Mouse (Mus musculus): ENCODE results near the gene Gpx1.

- TF ChIP-seq CTCF (IDR thresholded peaks at IDR 0.05; ENCODE audit: low read depth, low read length): no peak
- no peak for TF ChIP-seq POLR2A (IDR thresholded peaks at IDR 0.05; ENCODE audit: extremely low read depth, insufficient read depth, low read length)
Measured at GRCm38 (mm10) chr9:108338551-108338885, 185 bp upstream of the Gpx1 start.

Data from liver, adult 2 months (tissue).